Mouse (Mus musculus) forebrain, embryonic 13.5 days (tissue): ENCODE results near the gene Ccl11. TPM values are rescaled to one million over a fixed set of nuclear protein-coding genes. Genes with fewer than 3 reads are reported as not detected.

Experiments used
- ATAC-seq: fragments of 200-750 bp; cut with Nextera tagmentation; 2 replicates; pipeline ENCODE4 v1.8.0; 2017
- H3K27ac ChIP-seq: fragments of 300-500 bp; sonication (generic); 2 replicates; pipeline ENCODE4 v1.5.1; 2015; ENCODE audit warnings: inconsistent platforms, mild to moderate bottlenecking, moderate library complexity
- H3K27me3 ChIP-seq: fragments of 300-500 bp; sonication (generic); 2 replicates; pipeline ENCODE4 v1.6.1; 2015; ENCODE audit warnings: mild to moderate bottlenecking, inconsistent platforms
- H3K36me3 ChIP-seq: fragments of 300-500 bp; sonication (generic); 2 replicates; pipeline ENCODE4 v1.6.1; 2015; ENCODE audit warnings: mild to moderate bottlenecking, inconsistent platforms; ENCODE audit not compliant: poor library complexity, severe bottlenecking
- H3K4me1 ChIP-seq: fragments of 300-500 bp; sonication (generic); 2 replicates; pipeline ENCODE4 v1.6.1; 2015; ENCODE audit warnings: inconsistent platforms
- H3K4me2 ChIP-seq: fragments of 300-500 bp; sonication (generic); 2 replicates; pipeline ENCODE4 v1.6.1; 2015; ENCODE audit warnings: inconsistent platforms, mild to moderate bottlenecking, moderate library complexity
- H3K4me3 ChIP-seq: fragments of 300-500 bp; sonication (generic); 2 replicates; pipeline ENCODE4 v1.5.1; 2015; ENCODE audit warnings: mild to moderate bottlenecking, inconsistent platforms
- H3K9ac ChIP-seq: fragments of 300-500 bp; sonication (generic); 2 replicates; pipeline ENCODE4 v1.6.1; 2015; ENCODE audit warnings: mild to moderate bottlenecking, inconsistent platforms
- H3K9me3 ChIP-seq: fragments of 300-500 bp; sonication (generic); replicated peaks from 2 replicates; pipeline ENCODE4 v1.6.1; 2016; ENCODE audit warnings: inconsistent platforms
- WGBS: fragments of 180-500 bp; shearing (Covaris S2); methylation state at CpG from one replicate; pipeline ENCODE4 v1.1.7; 2015; 5-methylcytosine and 5-hydroxymethylcytosine counted together
- polyA plus RNA-seq: library from polyadenylated mRNA; unstranded; fragments of >200 nt; fragmentation: Nextera tagmentation; extraction: Ambion mirVana; gene quantifications from 2 replicates; pipeline ENCODE4 v1.2.1, GENCODE M21; 2015

The Ccl11 gene
- polyA plus RNA-seq = not detected in 2 replicates

- no peak for ATAC-seq
- no peak within 1 kb of the TSS for H3K4me2 ChIP-seq
Measured at GRCm38 (mm10) chr11:82057646-82058045, at the start of gene Ccl11. Ccl11 (plus strand) TSS chr11:82057823.

GRCm38 (mm10) chr11:82010115-82010514, 47.5 kb upstream of the Ccl11 start:
- 85% methylated on average over 3 of the region's 3 CpGs for WGBS
- ATAC-seq = no peak
- H3K27ac ChIP-seq = no peak overlapping the region
- H3K9ac ChIP-seq = no peak overlapping the region
- no peak overlapping the region for H3K4me2 ChIP-seq
- H3K9me3 ChIP-seq = no peaks in the 10 kb centered on the region
- no peak overlapping the region for H3K4me3 ChIP-seq
- H3K4me1 ChIP-seq = peaks cover 9% of the 10 kb centered on the region; the same call in 1 of the 2 replicates
- H3K36me3 ChIP-seq = no peaks in the 10 kb centered on the region
- H3K27me3 ChIP-seq = no peaks in the 10 kb centered on the region

More at GRCm38 (mm10) chr11:82057646-82058045, at the start of gene Ccl11:
- Histone ChIP-seq H3K4me3 (no peak within 1 kb of the TSS), H3K36me3 (no peaks in the 10 kb centered on the region), H3K27me3 (no peaks in the 10 kb centered on the region), H3K9ac (no peak within 1 kb of the TSS), H3K4me1 (no peaks in the 10 kb centered on the region), H3K27ac (no peak within 1 kb of the TSS), H3K9me3 (no peaks in the 10 kb centered on the region)
- 86% methylated on average over 6 of the region's 6 CpGs for WGBS

GRCm38 (mm10) chr11:82011411-82012193, 46.0 kb upstream of the Ccl11 start:
- ATAC-seq = no peak
- Histone ChIP-seq H3K9ac (no peak overlapping the region), H3K4me3 (no peak overlapping the region), H3K4me1 (peaks cover 8% of the 10 kb centered on the region; the same call in 1 of the 2 replicates), H3K9me3 (no peaks in the 10 kb centered on the region), H3K36me3 (no peaks in the 10 kb centered on the region), H3K27ac (no peak overlapping the region), H3K4me2 (no peak overlapping the region), H3K27me3 (no peaks in the 10 kb centered on the region)
- 72% methylated on average over 8 of the region's 8 CpGs for WGBS

GRCm38 (mm10) chr11:82013756-82014155, 43.9 kb upstream of the Ccl11 start:
- ATAC-seq = no peak
- Histone ChIP-seq H3K9me3 (no peaks in the 10 kb centered on the region), H3K36me3 (no peaks in the 10 kb centered on the region), H3K27ac (no peak overlapping the region), H3K4me3 (no peak overlapping the region), H3K4me2 (no peak overlapping the region), H3K9ac (no peak overlapping the region), H3K27me3 (no peaks in the 10 kb centered on the region), H3K4me1 (no peaks in the 10 kb centered on the region)
- WGBS = 95% methylated on average over 1 of the region's 1 CpGs

GRCm38 (mm10) chr11:82015066-82015465, 42.6 kb upstream of the Ccl11 start:
- ATAC-seq = no peak
- Histone ChIP-seq H3K9ac (no peak overlapping the region), H3K27me3 (no peaks in the 10 kb centered on the region), H3K27ac (no peak overlapping the region), H3K36me3 (no peaks in the 10 kb centered on the region), H3K9me3 (no peaks in the 10 kb centered on the region), H3K4me3 (no peak overlapping the region), H3K4me2 (no peak overlapping the region), H3K4me1 (no peaks in the 10 kb centered on the region)
- 76% methylated on average over 2 of the region's 2 CpGs for WGBS

GRCm38 (mm10) chr11:82016181-82016780, 41.3 kb upstream of the Ccl11 start:
- Histone ChIP-seq H3K9ac (no peak overlapping the region), H3K9me3 (no peaks in the 10 kb centered on the region), H3K27me3 (no peaks in the 10 kb centered on the region), H3K36me3 (no peaks in the 10 kb centered on the region), H3K4me1 (no peaks in the 10 kb centered on the region), H3K4me3 (no peak overlapping the region), H3K27ac (no peak overlapping the region), H3K4me2 (no peak overlapping the region)
- 74% methylated on average over 3 of the region's 3 CpGs for WGBS
- no peak for ATAC-seq

GRCm38 (mm10) chr11:82019389-82019788, 38.2 kb upstream of the Ccl11 start:
- no peaks in the 10 kb centered on the region for H3K27me3 ChIP-seq
- H3K36me3 ChIP-seq = no peaks in the 10 kb centered on the region
- H3K9ac ChIP-seq = no peak overlapping the region
- no peaks in the 10 kb centered on the region for H3K9me3 ChIP-seq
- no peak overlapping the region for H3K4me2 ChIP-seq
- no peak overlapping the region for H3K4me3 ChIP-seq
- WGBS = 58% methylated on average over 2 of the region's 2 CpGs
- H3K4me1 ChIP-seq = no peaks in the 10 kb centered on the region
- no peak for ATAC-seq
- H3K27ac ChIP-seq = no peak overlapping the region

GRCm38 (mm10) chr11:82019793-82020192, 37.8 kb upstream of the Ccl11 start:
- no peak overlapping the region for H3K9ac ChIP-seq
- no peaks in the 10 kb centered on the region for H3K36me3 ChIP-seq
- H3K27me3 ChIP-seq = no peaks in the 10 kb centered on the region
- H3K4me3 ChIP-seq = no peak overlapping the region
- no peak for ATAC-seq
- no peaks in the 10 kb centered on the region for H3K4me1 ChIP-seq
- no peak overlapping the region for H3K4me2 ChIP-seq
- no peaks in the 10 kb centered on the region for H3K9me3 ChIP-seq
- no peak overlapping the region for H3K27ac ChIP-seq

- Histone ChIP-seq H3K9ac (no peak overlapping the region), H3K4me1 (no peaks in the 10 kb centered on the region), H3K4me2 (no peak overlapping the region), H3K27ac (no peak overlapping the region), H3K27me3 (no peaks in the 10 kb centered on the region), H3K36me3 (no peaks in the 10 kb centered on the region), H3K4me3 (no peak overlapping the region), H3K9me3 (no peaks in the 10 kb centered on the region)
- ATAC-seq = no peak
- WGBS = 77% methylated on average over 3 of the region's 3 CpGs
Measured at GRCm38 (mm10) chr11:82021406-82021805, 36.2 kb upstream of the Ccl11 start.

- Histone ChIP-seq H3K27ac (no peak overlapping the region), H3K9me3 (no peaks in the 10 kb centered on the region), H3K4me1 (no peaks in the 10 kb centered on the region), H3K36me3 (no peaks in the 10 kb centered on the region), H3K4me3 (no peak overlapping the region), H3K27me3 (no peaks in the 10 kb centered on the region), H3K4me2 (no peak overlapping the region), H3K9ac (no peak overlapping the region)
- no peak for ATAC-seq
- WGBS = 96% methylated on average over 6 of the region's 6 CpGs
Measured at GRCm38 (mm10) chr11:82022504-82023056, 35.0 kb upstream of the Ccl11 start.

- no peak overlapping the region for H3K9ac ChIP-seq
- no peaks in the 10 kb centered on the region for H3K36me3 ChIP-seq
- no peak overlapping the region for H3K27ac ChIP-seq
- no peaks in the 10 kb centered on the region for H3K9me3 ChIP-seq
- no peak for ATAC-seq
- no peaks in the 10 kb centered on the region for H3K4me1 ChIP-seq
- 84% methylated on average over 4 of the region's 4 CpGs for WGBS
- H3K4me3 ChIP-seq = no peak overlapping the region
- no peaks in the 10 kb centered on the region for H3K27me3 ChIP-seq
- H3K4me2 ChIP-seq = no peak overlapping the region
Measured at GRCm38 (mm10) chr11:82023769-82024168, 33.9 kb upstream of the Ccl11 start.

GRCm38 (mm10) chr11:82030171-82030570, 27.5 kb upstream of the Ccl11 start:
- Histone ChIP-seq H3K27ac (no peak overlapping the region), H3K4me2 (no peak overlapping the region), H3K4me3 (no peak overlapping the region), H3K9me3 (no peaks in the 10 kb centered on the region), H3K27me3 (no peaks in the 10 kb centered on the region), H3K9ac (no peak overlapping the region), H3K4me1 (peaks cover 3% of the 10 kb centered on the region; the same call in 1 of the 2 replicates), H3K36me3 (no peaks in the 10 kb centered on the region)
- WGBS = 84% methylated on average over 2 of the region's 2 CpGs
- no peak for ATAC-seq
